Mouse (Mus musculus): Measurements from ENCODE around the gene Pir.

DNA sequence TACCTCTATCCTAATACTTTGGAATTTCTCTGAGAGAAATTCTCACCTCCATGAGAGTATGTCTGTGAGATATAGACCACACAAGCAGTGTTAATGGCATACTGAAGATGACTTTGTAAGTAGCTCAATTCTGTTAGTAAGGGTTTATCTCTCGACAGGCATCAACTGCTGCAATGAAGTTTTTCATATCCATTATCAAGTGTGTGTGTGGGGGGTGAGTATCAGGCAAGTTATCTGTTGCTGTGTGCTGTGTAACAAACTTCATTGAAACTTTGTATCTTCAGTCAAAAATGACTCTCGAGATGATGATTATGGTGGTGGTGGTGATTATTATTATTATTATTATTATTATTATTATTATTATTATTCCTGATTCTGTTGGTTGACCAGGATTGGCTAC, 147.6 kb downstream of the Pir start:
- no peak for TF ChIP-seq CTCF (IDR thresholded peaks at IDR 0.05; ENCODE audit: low read depth, low read length)
- no peak for TF ChIP-seq POLR2A (IDR thresholded peaks at IDR 0.05; ENCODE audit: borderline replicate concordance, low read depth, low read length)

Data from bone marrow macrophage, adult 2 months (primary cell).